Mouse (Mus musculus): Measurements from ENCODE around the gene Gm44511. TPM values are rescaled to one million over a fixed set of nuclear protein-coding genes. Genes with fewer than 3 reads are reported as not detected.
A peak's percentile ranks its signal among the peaks of the same experiment; 100 is the strongest.

Gm44511 gene
- polyA plus RNA-seq, 1 experiment from 2014 or later = not detected

DNA sequence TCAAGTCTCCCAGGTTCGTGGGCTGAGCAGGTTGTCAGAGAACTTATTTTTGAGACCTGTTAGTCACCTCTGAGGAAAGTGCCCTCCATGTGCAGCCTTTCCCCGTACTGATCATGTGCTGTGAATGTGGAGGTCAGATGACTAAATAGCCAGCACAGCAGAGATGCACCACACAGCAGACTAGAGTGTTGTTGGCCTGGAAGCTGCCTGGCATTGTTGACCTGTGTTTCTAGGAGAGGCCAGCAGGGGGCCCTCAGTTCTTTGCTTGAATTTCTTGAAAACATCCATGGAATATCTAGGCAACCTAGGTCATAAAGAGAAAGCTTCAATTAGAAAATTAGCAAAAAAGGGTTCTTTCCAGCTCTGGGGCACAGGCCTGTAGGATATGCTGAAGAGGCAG is 23.8 kb upstream of the Gm44511 start:
- H3K4me3 ChIP-seq = no peak overlapping the region
- ATAC-seq (ENCODE audit: extremely low read depth, insufficient number of reproducible peaks, low FRiP score, low TSS enrichment) = no peak
- H3K4me1 ChIP-seq = peaks cover 19% of the 10 kb centered on the region
- no peak overlapping the region for H3K4me2 ChIP-seq
- no peaks in the 10 kb centered on the region for H3K36me3 ChIP-seq
- 48% methylated on average over 2 of the region's 2 CpGs for WGBS
- H3K9me3 ChIP-seq = no peaks in the 10 kb centered on the region
- H3K27me3 ChIP-seq (replicated peaks) = no peaks in the 10 kb centered on the region; the same call in 1 of the 2 replicates
- H3K9ac ChIP-seq = no peak overlapping the region
- no peak overlapping the region for H3K27ac ChIP-seq (replicated peaks)

DNA sequence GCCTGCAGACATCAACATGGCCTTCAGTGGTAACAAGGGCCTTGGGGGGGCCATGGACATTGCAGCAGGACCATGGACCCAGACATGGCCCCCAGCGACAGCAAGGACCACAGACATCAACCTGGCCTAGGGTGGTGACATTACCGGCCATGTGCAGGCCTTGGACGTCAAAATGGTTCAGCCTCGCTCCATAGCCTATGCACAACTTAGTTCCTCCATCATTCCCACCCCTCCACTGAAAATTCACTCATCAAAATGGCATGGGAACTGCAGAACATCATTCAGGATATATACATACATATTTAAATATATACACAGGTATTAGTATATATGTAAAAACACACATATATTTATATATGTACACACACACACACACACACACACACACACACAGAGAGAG is 21.3 kb upstream of the Gm44511 start:
- WGBS = 83% methylated on average over 4 of the region's 4 CpGs
- Histone ChIP-seq H3K4me1 (peaks cover 20% of the 10 kb centered on the region), H3K4me2 (no peak overlapping the region), H3K27ac (replicated peaks) (no peak overlapping the region), H3K4me3 (no peak overlapping the region), H3K9me3 (no peaks in the 10 kb centered on the region), H3K36me3 (no peaks in the 10 kb centered on the region), H3K9ac (no peak overlapping the region), H3K27me3 (replicated peaks) (no peaks in the 10 kb centered on the region)
- ATAC-seq (ENCODE audit: extremely low read depth, insufficient number of reproducible peaks, low FRiP score, low TSS enrichment) = no peak

DNA sequence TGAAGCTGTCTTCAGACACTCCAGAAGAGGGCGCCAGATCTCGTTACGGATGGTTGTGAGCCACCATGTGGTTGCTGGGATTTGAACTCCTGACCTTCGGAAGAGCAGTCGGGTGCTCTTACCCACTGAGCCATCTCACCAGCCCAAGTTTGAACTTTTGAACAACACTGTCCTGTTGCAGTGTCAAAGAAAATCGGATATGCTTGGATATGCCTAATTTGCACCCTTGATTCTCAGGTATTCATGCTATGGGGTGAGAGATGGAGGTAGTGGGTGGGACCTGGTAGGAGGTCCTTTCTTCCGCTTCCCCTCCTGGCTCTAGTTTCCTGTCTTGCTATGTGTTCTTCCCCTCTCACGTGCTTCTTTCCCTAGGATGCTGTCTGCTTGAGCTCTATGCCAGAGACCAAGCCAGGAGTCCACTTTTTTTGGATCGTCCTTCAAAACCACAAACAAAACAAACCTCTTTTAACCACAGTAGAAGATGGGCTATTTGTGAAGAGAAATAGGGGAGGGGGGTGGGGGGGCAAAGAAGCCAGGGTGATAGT is 20.0 kb upstream of the Gm44511 start:
- H3K27ac ChIP-seq (replicated peaks) = no peak overlapping the region

DNA sequence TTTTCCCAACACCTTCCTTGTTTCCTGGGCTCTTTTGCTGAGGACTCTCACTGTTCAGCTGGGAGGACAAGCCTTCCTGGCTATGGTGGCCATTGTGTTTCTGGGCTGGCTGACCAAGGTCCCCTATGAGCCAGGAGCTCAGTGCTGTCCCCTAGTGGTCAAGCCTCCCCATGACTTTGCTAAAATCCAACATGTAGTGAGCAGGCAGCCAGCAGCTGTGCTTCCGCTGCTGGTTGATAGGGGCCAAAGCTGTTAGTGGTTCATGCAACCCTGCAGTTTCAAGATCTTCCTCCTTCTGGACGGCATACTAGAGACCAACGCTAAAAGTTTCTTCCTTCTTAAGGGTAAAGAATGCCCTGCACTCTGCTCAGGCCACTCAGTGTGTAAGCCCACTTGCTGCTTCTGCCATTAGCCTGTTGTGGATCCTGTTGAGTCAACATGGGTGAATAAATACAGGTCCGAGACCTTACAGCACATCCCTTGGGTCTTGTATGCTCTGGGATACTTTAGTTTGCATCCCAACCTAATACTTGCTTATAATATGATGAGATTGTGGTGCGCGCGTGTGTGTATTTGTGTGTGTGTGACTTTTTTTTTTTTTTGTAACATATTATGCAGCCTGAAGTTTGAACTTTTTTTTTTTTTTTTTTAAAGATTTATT is 19.3 kb upstream of the Gm44511 start:
- peak overlapping the region; percentile 62; the same call in 1 of the 2 replicates for H3K9ac ChIP-seq
- WGBS = 31% methylated on average over 7 of the region's 7 CpGs
- ATAC-seq (ENCODE audit: extremely low read depth, insufficient number of reproducible peaks, low FRiP score, low TSS enrichment) = no peak
- peak overlapping the region; percentile 51 for H3K4me2 ChIP-seq
- H3K27me3 ChIP-seq (replicated peaks) = no peaks in the 10 kb centered on the region
- no peaks in the 10 kb centered on the region for H3K36me3 ChIP-seq
- peaks cover 24% of the 10 kb centered on the region for H3K4me1 ChIP-seq
- H3K4me3 ChIP-seq = peak overlapping the region; percentile 12; the same call in 1 of the 2 replicates
- no peak overlapping the region; the same call in 1 of the 2 replicates for H3K27ac ChIP-seq (replicated peaks)
- H3K9me3 ChIP-seq = no peaks in the 10 kb centered on the region

More for the DNA sequence above, 20.0 kb upstream of the Gm44511 start:
- ATAC-seq (ENCODE audit: extremely low read depth, insufficient number of reproducible peaks, low FRiP score, low TSS enrichment) = no peak
- Histone ChIP-seq H3K4me1 (peaks cover 30% of the 10 kb centered on the region), H3K4me2 (no peak overlapping the region), H3K9me3 (no peaks in the 10 kb centered on the region), H3K36me3 (no peaks in the 10 kb centered on the region), H3K4me3 (no peak overlapping the region), H3K27me3 (replicated peaks) (no peaks in the 10 kb centered on the region), H3K9ac (no peak overlapping the region)
- WGBS = 48% methylated on average over 8 of the region's 9 CpGs

DNA sequence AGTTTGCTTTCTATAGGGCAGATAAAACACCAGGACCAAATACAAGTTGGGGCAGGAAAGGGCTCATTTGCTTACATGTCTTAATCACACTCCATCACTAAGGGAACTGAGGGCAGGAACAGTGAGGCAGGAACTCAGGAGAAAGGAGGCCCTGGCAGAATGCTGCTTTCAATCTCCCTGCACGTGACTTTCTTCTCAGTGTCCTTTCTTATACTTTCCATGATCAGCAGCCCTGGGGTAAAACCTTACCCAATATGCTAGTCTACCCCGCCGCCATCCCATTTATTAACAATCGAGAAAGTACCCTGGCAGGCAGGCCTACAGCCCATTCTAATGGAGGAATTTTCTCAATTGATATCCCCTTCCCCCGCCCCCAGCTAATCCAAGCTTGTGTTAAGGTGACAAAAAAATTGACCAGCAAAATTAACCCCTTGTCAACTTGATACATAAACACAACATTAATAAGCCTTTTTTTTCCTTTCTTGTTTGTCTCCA is 18.5 kb upstream of the Gm44511 start:
- ATAC-seq (ENCODE audit: extremely low read depth, insufficient number of reproducible peaks, low FRiP score, low TSS enrichment) = no peak
- H3K27me3 ChIP-seq (replicated peaks) = no peaks in the 10 kb centered on the region
- H3K9ac ChIP-seq = no peak overlapping the region
- H3K36me3 ChIP-seq = no peaks in the 10 kb centered on the region
- peak overlapping the region; percentile 84; the same call in 1 of the 2 replicates for H3K4me2 ChIP-seq
- H3K4me3 ChIP-seq = no peak overlapping the region
- H3K4me1 ChIP-seq = peaks cover 25% of the 10 kb centered on the region
- 80% methylated on average over 5 of the region's 5 CpGs for WGBS
- H3K9me3 ChIP-seq = no peaks in the 10 kb centered on the region
- no peak overlapping the region for H3K27ac ChIP-seq (replicated peaks)

DNA sequence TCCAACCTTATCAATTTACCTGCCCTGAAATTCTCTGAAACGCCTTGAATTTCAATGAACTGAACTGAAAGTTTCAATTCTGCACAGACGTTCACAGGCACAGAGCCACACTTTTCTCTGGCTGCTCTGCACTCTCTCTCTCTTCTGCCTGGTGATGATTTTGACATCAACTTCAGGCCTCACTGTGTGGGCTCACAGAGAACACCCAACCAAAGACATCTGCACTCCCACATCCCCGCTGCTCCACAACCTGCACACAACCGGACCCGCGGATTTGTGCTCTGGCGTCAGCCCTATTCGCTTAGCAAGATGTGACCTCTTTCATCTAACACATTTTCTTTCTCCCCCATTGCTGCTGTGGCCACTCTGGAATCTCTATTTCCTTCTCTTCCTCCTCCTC is 18.0 kb upstream of the Gm44511 start:
- no peak for ATAC-seq (ENCODE audit: extremely low read depth, insufficient number of reproducible peaks, low FRiP score, low TSS enrichment)
- no peaks in the 10 kb centered on the region for H3K36me3 ChIP-seq
- no peaks in the 10 kb centered on the region for H3K27me3 ChIP-seq (replicated peaks)
- peak overlapping the region; percentile 24; the same call in 1 of the 2 replicates for H3K9ac ChIP-seq
- peak overlapping the region; percentile 67 for H3K4me3 ChIP-seq
- 36% methylated on average over 8 of the region's 8 CpGs for WGBS
- H3K4me2 ChIP-seq = peak overlapping the region; percentile 84
- peaks cover 26% of the 10 kb centered on the region for H3K4me1 ChIP-seq
- no peaks in the 10 kb centered on the region for H3K9me3 ChIP-seq
- H3K27ac ChIP-seq (replicated peaks) = peak overlapping the region; percentile 92; the same call in 1 of the 2 replicates

DNA sequence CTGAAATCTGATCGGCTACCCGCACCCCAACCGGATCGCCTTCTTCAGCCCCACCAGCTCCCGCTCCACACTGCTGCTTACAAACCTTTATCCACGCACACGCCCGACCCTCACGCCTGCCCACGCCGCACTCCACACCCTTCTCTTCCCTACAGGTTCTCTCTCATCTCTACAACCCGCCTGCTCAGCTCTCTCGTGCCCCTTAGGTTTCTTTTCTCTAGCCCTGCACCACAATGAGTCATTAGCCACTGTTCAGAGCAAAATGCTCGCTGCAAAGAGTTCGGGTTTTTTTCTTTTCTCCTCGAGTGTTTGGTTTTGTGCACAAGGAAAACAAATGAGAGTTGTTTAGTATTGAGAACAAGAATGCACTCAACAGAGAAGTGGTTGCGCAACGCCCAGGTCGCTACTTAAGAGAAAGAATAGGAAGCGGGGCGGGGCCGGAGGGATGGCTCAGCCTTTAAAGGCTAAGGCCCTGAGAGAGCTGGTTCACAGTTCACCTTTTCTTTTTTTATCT is 17.4 kb upstream of the Gm44511 start:
- peak overlapping the region; percentile 84 for H3K4me2 ChIP-seq

DNA sequence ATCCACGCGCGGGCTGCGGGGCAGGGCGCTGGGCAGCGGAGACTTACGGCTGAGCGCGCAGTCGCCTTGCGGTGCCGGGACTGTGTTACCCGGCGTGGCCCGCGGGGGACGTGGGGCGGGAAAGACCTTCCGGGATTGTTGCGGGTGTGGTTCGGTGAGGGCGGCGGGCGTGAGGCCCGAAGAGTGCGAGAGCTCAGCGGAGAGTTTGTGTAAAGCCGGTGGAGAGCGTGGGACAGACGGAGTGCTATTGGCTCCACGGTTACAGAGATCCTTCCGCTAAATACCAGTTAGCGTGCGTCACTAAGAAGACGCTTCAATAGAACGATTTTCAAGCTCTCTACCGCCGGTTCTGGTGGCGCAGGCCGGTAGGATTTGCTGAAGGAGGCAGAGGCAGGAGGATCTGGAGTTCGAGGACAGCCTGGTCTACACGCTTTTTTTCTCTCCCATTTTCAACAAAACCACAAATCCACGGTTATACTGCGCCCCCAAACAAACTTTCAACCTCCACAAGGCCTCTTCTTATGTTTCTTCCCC is 16.9 kb upstream of the Gm44511 start:
- no peaks in the 10 kb centered on the region for H3K27me3 ChIP-seq (replicated peaks)
- ATAC-seq (ENCODE audit: extremely low read depth, insufficient number of reproducible peaks, low FRiP score, low TSS enrichment) = peak; percentile 73
- WGBS = under 1% methylated on average over 44 of the region's 44 CpGs
- peaks cover 26% of the 10 kb centered on the region for H3K4me1 ChIP-seq
- H3K27ac ChIP-seq (replicated peaks) = peak overlapping the region; percentile 92
- peak overlapping the region; percentile 94 for H3K9ac ChIP-seq
- H3K4me2 ChIP-seq = peak overlapping the region; percentile 84
- no peaks in the 10 kb centered on the region for H3K9me3 ChIP-seq
- H3K4me3 ChIP-seq = peak overlapping the region; percentile 67
- no peaks in the 10 kb centered on the region for H3K36me3 ChIP-seq

More for the DNA sequence above, 17.4 kb upstream of the Gm44511 start:
- Histone ChIP-seq H3K4me3 (peak overlapping the region; percentile 67), H3K27ac (replicated peaks) (peak overlapping the region; percentile 92), H3K27me3 (replicated peaks) (no peaks in the 10 kb centered on the region), H3K9ac (peak overlapping the region; percentile 94), H3K9me3 (no peaks in the 10 kb centered on the region), H3K4me1 (peaks cover 26% of the 10 kb centered on the region), H3K36me3 (no peaks in the 10 kb centered on the region)
- peak; percentile 9; the same call in 1 of the 2 replicates for ATAC-seq (ENCODE audit: extremely low read depth, insufficient number of reproducible peaks, low FRiP score, low TSS enrichment)
- WGBS = under 1% methylated on average over 22 of the region's 22 CpGs

DNA sequence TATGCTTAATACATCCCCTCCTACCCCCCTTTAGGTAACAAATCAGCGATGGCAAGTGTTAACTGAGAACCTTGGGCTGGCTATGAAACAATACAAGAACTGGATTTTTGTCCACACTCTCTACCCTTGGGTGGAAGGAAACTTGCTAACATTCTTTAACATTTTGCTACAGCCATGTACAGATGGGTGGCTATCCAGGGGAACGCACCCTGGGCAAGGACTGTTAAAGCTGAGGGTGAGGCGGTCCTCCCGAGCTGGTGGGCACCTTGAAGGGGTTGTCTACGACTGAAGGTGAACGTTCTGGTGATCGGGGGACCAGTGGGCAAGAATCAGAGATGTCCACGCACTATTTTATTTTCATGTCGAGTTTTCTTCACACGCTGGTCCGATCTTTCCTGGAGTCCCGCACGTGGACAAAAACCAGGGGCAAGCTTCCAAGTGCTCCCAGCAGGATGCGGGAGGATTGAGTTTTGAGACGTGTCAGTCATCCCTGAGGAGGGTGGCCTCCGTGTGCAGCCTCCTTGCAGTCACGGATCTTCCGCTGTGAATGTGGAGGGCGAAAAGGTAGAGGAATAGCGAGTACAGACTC is 16.3 kb upstream of the Gm44511 start:
- H3K27me3 ChIP-seq (replicated peaks) = no peaks in the 10 kb centered on the region
- ATAC-seq (ENCODE audit: extremely low read depth, insufficient number of reproducible peaks, low FRiP score, low TSS enrichment) = no peak
- H3K4me2 ChIP-seq = peak overlapping the region; percentile 84
- H3K27ac ChIP-seq (replicated peaks) = peak overlapping the region; percentile 92
- peak overlapping the region; percentile 67 for H3K4me3 ChIP-seq
- H3K9me3 ChIP-seq = no peaks in the 10 kb centered on the region
- H3K9ac ChIP-seq = peak overlapping the region; percentile 89
- no peaks in the 10 kb centered on the region for H3K36me3 ChIP-seq
- 1% methylated on average over 20 of the region's 20 CpGs for WGBS
- peaks cover 29% of the 10 kb centered on the region for H3K4me1 ChIP-seq

DNA sequence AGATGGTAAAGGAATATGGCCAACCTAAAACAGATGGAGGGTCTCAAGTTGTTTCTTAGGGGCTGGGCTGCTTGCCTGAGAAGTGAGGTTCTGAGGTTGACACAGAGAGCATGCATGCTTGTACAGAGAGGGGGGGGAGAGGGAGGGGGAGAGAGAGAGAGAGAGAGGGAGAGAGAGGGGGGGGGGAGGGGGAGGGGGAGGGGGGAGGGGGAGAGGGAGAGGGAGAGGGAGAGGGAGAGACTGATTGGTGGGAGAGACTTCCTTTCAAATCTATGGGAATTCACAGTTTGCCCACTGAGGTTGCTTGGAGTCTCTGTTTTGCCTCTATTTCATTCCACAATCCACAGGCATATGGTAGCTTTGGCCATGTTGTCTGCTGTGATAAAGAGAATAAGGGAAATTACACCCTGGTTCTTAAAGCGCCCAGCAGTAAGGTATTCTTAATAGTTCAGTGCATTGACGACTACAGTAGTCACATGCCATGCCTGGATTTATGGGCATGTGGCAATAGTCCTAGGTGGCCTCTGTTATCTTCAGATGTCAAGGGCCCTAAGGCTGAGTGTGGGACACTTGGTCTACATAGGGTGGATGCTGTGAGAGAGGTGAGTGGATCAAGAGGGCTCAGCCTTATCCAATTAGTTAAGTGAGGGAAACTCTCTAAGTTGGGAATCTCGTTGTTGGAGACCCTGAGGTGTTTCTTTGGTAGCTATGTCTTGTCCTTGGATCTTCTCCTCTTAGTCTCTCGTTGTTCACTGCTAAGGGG is 15.4 kb upstream of the Gm44511 start:
- H3K4me3 ChIP-seq = peak overlapping the region; percentile 67
- no peaks in the 10 kb centered on the region for H3K27me3 ChIP-seq (replicated peaks)
- 0 out of 2 replicates have a peak overlapping the region, but pooled peaks have one; percentile 92 for H3K27ac ChIP-seq (replicated peaks)
- no peak for ATAC-seq (ENCODE audit: extremely low read depth, insufficient number of reproducible peaks, low FRiP score, low TSS enrichment)
- peak overlapping the region; percentile 89; the same call in 1 of the 2 replicates for H3K9ac ChIP-seq
- H3K36me3 ChIP-seq = no peaks in the 10 kb centered on the region
- WGBS = 37% methylated on average over 4 of the region's 4 CpGs
- peaks cover 34% of the 10 kb centered on the region for H3K4me1 ChIP-seq
- no peaks in the 10 kb centered on the region for H3K9me3 ChIP-seq
- peak overlapping the region; percentile 84 for H3K4me2 ChIP-seq
